Mouse (Mus musculus) ES-Bruce4 (cell line): ENCODE data around the gene Polr2g.

ENCODE experiments used
- CTCF ChIP-seq: IDR thresholded peaks from one replicate; pipeline ENCODE4 v1.8.1; 2011; ENCODE audit warnings: low read depth, low read length
- EP300 ChIP-seq: IDR thresholded peaks from 2 replicates; pipeline ENCODE4 v1.6.1; 2011; ENCODE audit warnings: low read depth, low read length; ENCODE audit not compliant: insufficient read depth

DNA sequence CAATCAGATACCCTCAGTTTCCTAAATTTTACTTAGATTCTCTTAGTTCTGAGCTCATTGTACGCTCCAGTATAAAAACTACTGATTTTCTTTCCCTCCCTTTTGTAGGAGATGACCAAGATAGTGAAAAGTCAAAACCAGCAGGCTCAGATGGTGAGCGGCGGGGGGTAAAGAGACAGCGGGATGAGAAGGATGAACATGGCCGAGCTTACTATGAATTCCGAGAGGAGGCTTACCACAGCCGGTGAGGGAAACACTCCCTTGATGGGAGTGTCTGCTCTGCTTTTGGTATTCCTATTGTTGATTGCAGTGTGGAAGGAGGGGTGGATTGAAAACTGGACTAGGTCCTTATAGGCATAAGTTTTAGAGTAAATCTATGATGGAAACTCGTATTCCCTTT, 24.3 kb upstream of the Polr2g start:
- TF ChIP-seq CTCF (no peak), EP300 (no peak)
